In genomic region chr11:119128668-119129280, GRCm38 (mm10) we compare ENCODE assay signal across 10 mouse cellular contexts. TPM values are rescaled to one million over a fixed set of nuclear protein-coding genes. Genes with fewer than 3 reads are reported as not detected.
DNase-seq lines count a peak whose midpoint lies in the region; ATAC-seq and TF ChIP-seq lines count a peak whose summit lies in the region.
"Had no signal": no experiment of that assay in that cellular context is flagged by ENCODE, and none has a peak within 500 bp of the region (broad histone marks: within the 10 kb centered on the region; RNA-seq: fewer than 3 reads in every experiment).

No protein-coding gene starts in this region.

- ATAC-seq in heart, embryonic 12.5 days (ENCODE audit: insufficient number of reproducible peaks, low FRiP score) = no peak
- no peak for ATAC-seq in lung, embryonic 15.5 days (ENCODE audit: borderline replicate concordance, extremely low read depth, low FRiP score, low TSS enrichment)

- H3K27me3 ChIP-seq in heart, embryonic 12.5 days (replicated peaks) = peaks cover 15% of the 10 kb centered on the region
- peaks cover 10% of the 10 kb centered on the region; the same call in 1 of the 2 replicates for H3K27me3 ChIP-seq in lung, embryonic 15.5 days
- no peaks in the 10 kb centered on the region for H3K27me3 ChIP-seq in splenic B cell, adult 2 months (ENCODE audit: control insufficient read depth, insufficient read depth, low read length, poor library complexity, severe bottlenecking)

- peak overlapping the region; percentile 11 for H3K4me2 ChIP-seq in heart, embryonic 12.5 days
- H3K4me2 ChIP-seq in lung, embryonic 15.5 days = peak overlapping the region; percentile 7; the same call in 1 of the 2 replicates

- WGBS in heart, embryonic 12.5 days = 46% methylated on average over 11 of the region's 11 CpGs
- WGBS in lung, embryonic 15.5 days = 46% methylated on average over 11 of the region's 11 CpGs
- WGBS in lung, adult 2 months = 72% methylated on average over 11 of the region's 11 CpGs

- peak overlapping the region; percentile 52 for H3K27ac ChIP-seq in heart, embryonic 12.5 days (ENCODE audit: poor library complexity, severe bottlenecking)
- H3K27ac ChIP-seq in lung, embryonic 15.5 days = peak overlapping the region; percentile 82
- H3K27ac ChIP-seq: macrophage had no signal

- no peak for DNase-seq in heart, adult 8-10 months (ENCODE audit: low spot score)
- DNase-seq in lung, adult 2 months = no peak
- peak; percentile 42 for DNase-seq in induced T-regulatory cell, adult 2 months (ENCODE audit: low read depth)
- peak; percentile 48 for DNase-seq in splenic B cell, adult 2 months (ENCODE audit: low read depth, low spot score)
- no peak for DNase-seq in right cerebral cortex, adult 18-20 months
- DNase-seq in left cerebral cortex, adult 11 months (ENCODE audit: low spot score) = no peak
- DNase-seq: layer of hippocampus, adult 9-11 months had no signal

- H3K9me3 ChIP-seq in heart, embryonic 12.5 days (replicated peaks) = no peaks in the 10 kb centered on the region
- H3K9me3 ChIP-seq in lung, embryonic 15.5 days = no peaks in the 10 kb centered on the region

- peaks cover 68% of the 10 kb centered on the region for H3K4me1 ChIP-seq in heart, embryonic 12.5 days (replicated peaks)
- H3K4me1 ChIP-seq in lung, embryonic 15.5 days = peaks cover 63% of the 10 kb centered on the region
- H3K4me1 ChIP-seq in lung, adult 2 months (ENCODE audit: control insufficient read depth, insufficient read depth, low read length) = peaks cover 18% of the 10 kb centered on the region

- TF ChIP-seq CTCF in lung, adult 2 months (IDR thresholded peaks at IDR 0.05; ENCODE audit: insufficient read depth, low read length) = no peak

- TF ChIP-seq POLR2A in lung, adult 2 months (IDR thresholded peaks at IDR 0.05; ENCODE audit: borderline replicate concordance, extremely low read depth, low read depth, low read length) = no peak

- no peaks in the 10 kb centered on the region for H3K36me3 ChIP-seq in heart, embryonic 12.5 days
- H3K36me3 ChIP-seq in lung, embryonic 15.5 days = no peaks in the 10 kb centered on the region
- no peaks in the 10 kb centered on the region for H3K36me3 ChIP-seq in splenic B cell, adult 2 months (ENCODE audit: control insufficient read depth, insufficient read depth, low read length, poor library complexity, severe bottlenecking)

- H3K9ac ChIP-seq in heart, embryonic 12.5 days = peak overlapping the region; percentile 14; the same call in 1 of the 2 replicates
- H3K9ac ChIP-seq in lung, embryonic 15.5 days = no peak overlapping the region; the same call in 1 of the 2 replicates

- no peak overlapping the region for H3K4me3 ChIP-seq in heart, embryonic 12.5 days
- H3K4me3 ChIP-seq in lung, embryonic 15.5 days = no peak overlapping the region
- no peak overlapping the region for H3K4me3 ChIP-seq in lung, adult 2 months (replicated peaks; ENCODE audit: extremely low read depth, low read depth, low read length)

RNA-seq across cellular contexts. Expression of gene Cbx4, which starts 42.8 kb away (rescaled TPM):
- 13.2 and 14.9 TPM in 2 replicates for polyA plus RNA-seq in heart, embryonic 12.5 days (2016; fragmentation: Nextera tagmentation; extraction: Ambion mirVana)
- 10 to 100 TPM in 1 of 4 experiments, 1 to 10 TPM in 3; 5.2 to 12.8 (median 8.4) TPM for total RNA-seq in heart, adult 8-10 months (2022)
- 13.3 and 14.1 TPM in 2 replicates for polyA plus RNA-seq in lung, embryonic 15.5 days (2015; fragmentation: Nextera tagmentation; extraction: Ambion mirVana)
- 16.2 and 16.8 TPM in 2 replicates for polyA plus RNA-seq in lung, adult 2 months (2012; rRNA removed)

Comparison
In these comparisons a context has a peak if more than half of its experiments do, and no peak if none do; other contexts are left out.
1. DNase-seq: peak in induced T-regulatory cell, adult 2 months (single experiment) and splenic B cell, adult 2 months (single experiment); none in heart, adult 8-10 months (single experiment), lung, adult 2 months (single experiment), right cerebral cortex, adult 18-20 months (single experiment) and left cerebral cortex, adult 11 months (single experiment).